Mouse (Mus musculus) liver, embryonic 15.5 days (tissue): ENCODE data around the gene Erbb3. TPM values are rescaled to one million over a fixed set of nuclear protein-coding genes. Genes with fewer than 3 reads are reported as not detected.
"Not testable (repeated sequence)": the region's sequence is repeated elsewhere in the genome, so short reads cannot be mapped to it uniquely, and the experiment has no call there.

Source experiments
- ATAC-seq: fragments of 200-750 bp; cut with Nextera tagmentation; 2 replicates; pipeline ENCODE4 v1.8.0; 2017; ENCODE audit warnings: moderate number of reproducible peaks, mild to moderate bottlenecking, moderate library complexity; ENCODE audit not compliant: insufficient read depth
- H3K27ac ChIP-seq: fragments of 300-500 bp; sonication (generic); replicated peaks from 2 replicates; pipeline ENCODE4 v1.5.1; 2015; ENCODE audit warnings: mild to moderate bottlenecking, inconsistent platforms
- H3K27me3 ChIP-seq: fragments of 300-500 bp; sonication (generic); 2 replicates; pipeline ENCODE4 v1.6.1; 2015; ENCODE audit warnings: mild to moderate bottlenecking, inconsistent platforms
- H3K36me3 ChIP-seq: fragments of 300-500 bp; sonication (generic); replicated peaks from 2 replicates; pipeline ENCODE4 v1.6.1; 2015; ENCODE audit warnings: moderate library complexity, mild to moderate bottlenecking, inconsistent platforms
- H3K4me1 ChIP-seq: fragments of 300-500 bp; sonication (generic); replicated peaks from 2 replicates; pipeline ENCODE4 v1.6.1; 2015; ENCODE audit warnings: inconsistent platforms
- H3K4me2 ChIP-seq: fragments of 300-500 bp; sonication (generic); 2 replicates; pipeline ENCODE4 v1.6.1; 2015; ENCODE audit warnings: moderate library complexity, mild to moderate bottlenecking, inconsistent platforms
- H3K4me3 ChIP-seq: fragments of 300-500 bp; sonication (generic); replicated peaks from 2 replicates; pipeline ENCODE4 v1.5.1; 2015; ENCODE audit warnings: mild to moderate bottlenecking, inconsistent platforms
- H3K9ac ChIP-seq: fragments of 300-500 bp; sonication (generic); 2 replicates; pipeline ENCODE4 v1.6.1; 2015; ENCODE audit warnings: moderate library complexity, mild to moderate bottlenecking, inconsistent platforms
- H3K9me3 ChIP-seq: fragments of 300-500 bp; sonication (generic); replicated peaks from 2 replicates; pipeline ENCODE4 v1.6.1; 2016; ENCODE audit warnings: inconsistent platforms
- WGBS: fragments of 180-500 bp; shearing (Covaris S2); methylation state at CpG from one replicate; pipeline ENCODE4 v1.1.7; 2015; ENCODE audit warnings: mixed read lengths; ENCODE audit not compliant: insufficient replicate concordance; 5-methylcytosine and 5-hydroxymethylcytosine counted together
- polyA plus RNA-seq: library from polyadenylated mRNA; unstranded; fragments of >200 nt; fragmentation: Nextera tagmentation; extraction: Ambion mirVana; gene quantifications from 2 replicates; pipeline ENCODE4 v1.2.1, GENCODE M21; 2015

Gene Erbb3
- polyA plus RNA-seq, 1 experiment from 2014 or later = 3.1 TPM

DNA sequence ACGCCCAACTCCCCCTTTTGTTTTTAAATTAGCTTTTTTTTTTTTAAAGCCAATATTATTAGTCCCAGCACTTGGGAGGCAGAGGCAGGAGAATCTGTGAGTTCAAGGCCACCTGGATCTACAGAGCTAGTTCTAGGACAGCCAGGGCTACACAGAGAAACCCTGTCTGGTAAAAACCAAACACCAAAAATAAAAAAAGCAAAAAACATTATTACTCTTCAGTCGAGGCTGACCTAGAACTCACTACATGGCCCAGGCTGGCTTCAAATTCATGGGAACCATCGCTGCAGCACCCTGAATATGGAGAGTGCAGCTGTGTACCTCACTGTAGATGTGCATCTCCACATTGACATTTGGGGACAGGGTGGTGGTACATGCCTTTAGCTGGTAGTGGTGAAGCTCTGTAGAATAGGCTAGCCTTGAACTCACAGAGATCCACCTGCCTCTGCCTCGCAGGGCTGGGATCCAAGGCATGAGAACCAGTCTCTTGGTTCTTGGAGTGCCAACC, 33.7 kb upstream of the Erbb3 start:
- H3K4me1 ChIP-seq = peaks cover 33% of the 10 kb centered on the region
- H3K27me3 ChIP-seq, H3K9ac ChIP-seq, H3K4me3 ChIP-seq, ATAC-seq, H3K27ac ChIP-seq, H3K9me3 ChIP-seq, H3K4me2 ChIP-seq: not testable (repeated sequence)
- H3K36me3 ChIP-seq = peaks cover 39% of the 10 kb centered on the region
- WGBS = 76% methylated on average over 4 of the region's 4 CpGs

DNA sequence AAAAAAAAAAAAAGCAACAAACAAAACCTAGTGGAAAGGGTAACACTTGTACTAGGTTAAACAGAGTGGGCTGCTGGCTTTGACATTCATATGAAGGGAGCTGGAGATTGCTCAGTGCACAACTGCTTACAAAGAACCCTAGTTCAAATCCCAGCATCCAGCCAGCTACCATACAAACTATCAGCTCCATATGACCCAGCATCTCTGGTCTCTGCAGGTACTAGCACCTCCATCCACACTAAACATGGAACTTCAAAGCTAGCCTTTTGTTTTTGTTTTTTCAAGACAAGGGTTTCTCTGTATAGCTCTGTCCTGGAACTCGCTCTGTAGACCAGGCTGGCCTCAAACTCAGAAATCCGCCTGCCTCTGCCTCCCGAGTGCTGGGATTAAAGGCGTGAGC, 33.2 kb upstream of the Erbb3 start:
- Histone ChIP-seq H3K9ac (no peak overlapping the region), H3K4me3 (no peak overlapping the region), H3K4me2 (no peak overlapping the region), H3K4me1 (peaks cover 28% of the 10 kb centered on the region), H3K36me3 (peaks cover 39% of the 10 kb centered on the region), H3K27ac (no peak overlapping the region), H3K27me3 (no peaks in the 10 kb centered on the region), H3K9me3 (no peaks in the 10 kb centered on the region)
- WGBS = 69% methylated on average over 4 of the region's 4 CpGs
- ATAC-seq = no peak

DNA sequence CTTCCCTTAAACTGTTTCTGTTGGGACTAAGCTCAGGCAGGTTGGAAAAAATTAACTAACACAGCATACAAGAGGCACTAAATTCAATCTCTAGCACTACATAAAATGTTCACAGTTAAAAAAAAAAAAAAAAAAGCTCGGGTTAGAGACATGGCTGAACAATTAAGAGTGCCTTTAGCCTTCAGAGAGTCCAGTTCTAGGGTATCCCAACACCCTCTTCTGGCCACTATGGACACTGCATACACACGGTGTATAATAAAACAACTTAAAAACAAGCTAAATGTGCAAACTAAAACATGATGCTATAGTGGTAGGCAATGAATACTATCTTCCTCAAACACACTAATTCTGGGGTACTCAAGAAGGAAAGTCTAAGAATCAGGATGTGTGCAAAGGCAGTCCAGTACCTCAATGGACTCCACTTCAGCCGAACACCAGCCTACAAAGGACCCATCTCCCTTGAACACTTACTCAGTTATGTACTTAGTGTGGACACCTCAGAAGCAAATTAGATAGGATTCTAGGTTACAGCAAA, 32.6 kb upstream of the Erbb3 start:
- 64% methylated on average over 3 of the region's 3 CpGs for WGBS

DNA sequence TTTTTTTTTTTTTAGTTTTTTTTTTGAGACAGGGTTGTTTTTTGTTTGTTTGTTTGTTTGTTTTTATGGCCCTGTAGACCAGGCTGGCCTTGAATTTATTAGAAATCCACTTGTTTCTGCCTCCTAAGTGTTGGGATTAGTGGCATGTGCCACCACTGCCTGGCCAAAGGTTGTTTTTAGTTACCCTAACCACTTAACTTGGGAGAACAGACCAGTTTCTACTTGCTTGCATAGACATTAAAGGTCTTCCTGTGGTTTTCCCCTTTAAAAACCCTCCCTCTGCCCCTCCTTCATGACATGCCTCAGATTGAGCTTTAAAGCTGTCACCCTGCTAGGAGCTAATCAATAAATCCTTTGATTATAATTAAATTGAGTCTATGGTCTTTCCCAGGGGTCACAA, 30.8 kb upstream of the Erbb3 start:
- no peak for ATAC-seq
- Histone ChIP-seq H3K9ac (no peak overlapping the region), H3K9me3 (no peaks in the 10 kb centered on the region), H3K36me3 (peaks cover 33% of the 10 kb centered on the region), H3K4me3 (no peak overlapping the region), H3K4me1 (peaks cover 16% of the 10 kb centered on the region), H3K27me3 (no peaks in the 10 kb centered on the region), H3K27ac (no peak overlapping the region), H3K4me2 (no peak overlapping the region)

More for the DNA sequence above, 32.6 kb upstream of the Erbb3 start:
- Histone ChIP-seq H3K4me2 (no peak overlapping the region), H3K27ac (no peak overlapping the region), H3K9me3 (no peaks in the 10 kb centered on the region), H3K27me3 (no peaks in the 10 kb centered on the region), H3K9ac (no peak overlapping the region), H3K4me3 (no peak overlapping the region), H3K4me1 (peaks cover 23% of the 10 kb centered on the region), H3K36me3 (peaks cover 39% of the 10 kb centered on the region)
- no peak for ATAC-seq

DNA sequence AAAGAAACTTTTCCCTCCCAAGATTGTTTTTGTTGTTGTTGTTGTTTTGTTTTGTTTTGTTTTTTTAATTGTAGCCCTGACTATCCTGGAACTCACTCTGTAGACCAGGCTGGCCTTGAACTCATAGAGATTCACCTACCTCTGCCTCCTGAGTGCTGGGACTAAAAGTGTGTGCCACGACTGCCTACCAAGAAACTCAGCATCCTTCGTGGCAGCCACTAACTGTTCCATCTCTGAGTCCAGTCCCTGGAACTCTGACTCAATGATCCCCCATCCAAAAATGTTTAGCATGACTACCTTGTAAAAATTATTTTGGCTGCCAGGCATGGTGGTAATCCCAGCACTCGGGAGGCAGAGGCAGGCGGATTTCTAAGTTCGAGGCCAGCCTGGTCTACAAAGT, 29.7 kb upstream of the Erbb3 start:
- not testable (repeated sequence) for H3K4me2 ChIP-seq, H3K9ac ChIP-seq, H3K27me3 ChIP-seq, H3K9me3 ChIP-seq, ATAC-seq, H3K4me3 ChIP-seq, H3K27ac ChIP-seq, H3K4me1 ChIP-seq
- peaks cover 22% of the 10 kb centered on the region for H3K36me3 ChIP-seq
- 70% methylated on average over 5 of the region's 5 CpGs for WGBS

DNA sequence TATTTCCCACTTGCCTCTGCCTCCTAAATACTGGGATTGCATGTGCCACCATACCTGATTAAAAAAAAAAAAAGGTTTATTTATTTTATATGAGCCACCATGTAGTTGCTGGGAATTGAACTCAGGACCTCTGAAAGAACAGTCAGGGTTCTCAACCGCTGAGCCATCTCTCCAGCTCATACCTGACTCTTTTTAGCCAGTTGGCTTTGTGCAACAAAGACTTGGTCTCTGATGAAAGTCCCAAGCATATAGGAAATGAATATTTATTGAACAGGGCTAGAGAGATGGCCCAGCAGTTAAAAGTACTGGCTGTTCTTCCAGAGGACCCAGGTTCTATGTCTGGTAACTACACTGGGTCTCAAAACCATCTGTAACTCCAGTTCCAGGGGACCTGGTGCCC, 29.1 kb upstream of the Erbb3 start:
- Histone ChIP-seq H3K27ac (no peak overlapping the region), H3K4me3 (no peak overlapping the region), H3K4me1 (peaks cover 3% of the 10 kb centered on the region; the same call in 1 of the 2 replicates), H3K4me2 (no peak overlapping the region), H3K9me3 (no peaks in the 10 kb centered on the region), H3K27me3 (peaks cover 7% of the 10 kb centered on the region), H3K36me3 (peaks cover 16% of the 10 kb centered on the region), H3K9ac (no peak overlapping the region)
- no peak for ATAC-seq
- WGBS = 85% methylated on average over 1 of the region's 1 CpGs

DNA sequence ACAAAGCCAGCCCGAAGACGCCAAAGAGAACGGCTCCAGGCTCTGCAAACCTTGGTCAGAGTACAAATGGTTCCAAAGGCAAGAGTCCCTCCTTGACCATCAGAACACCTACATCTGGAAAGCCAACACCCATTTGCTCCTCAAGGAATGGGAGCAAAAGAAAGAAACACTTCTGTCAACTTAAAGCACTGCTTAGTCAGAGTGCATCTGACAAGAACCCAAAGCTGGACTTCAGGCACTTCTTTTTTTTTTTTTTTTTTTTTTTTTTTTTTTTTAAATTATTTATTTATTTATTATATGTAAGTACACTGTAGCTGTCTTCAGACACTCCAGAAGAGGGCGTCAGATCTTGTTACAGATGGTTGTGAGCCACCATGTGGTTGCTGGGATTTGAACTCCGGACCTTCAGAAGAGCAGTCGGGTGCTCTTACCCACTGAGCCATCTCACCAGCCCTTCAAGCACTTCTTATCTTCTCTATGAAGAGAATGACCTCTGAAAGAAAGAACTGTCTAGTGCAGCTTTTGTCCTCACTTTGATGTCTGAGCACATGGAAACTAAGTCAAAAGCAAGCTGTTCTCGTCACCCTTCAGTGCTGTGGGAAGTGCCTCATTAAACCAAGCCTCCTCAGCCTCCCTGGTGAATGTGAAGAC, 26.5 kb upstream of the Erbb3 start:
- not testable (repeated sequence) for H3K27ac ChIP-seq, H3K9ac ChIP-seq, H3K9me3 ChIP-seq, H3K4me2 ChIP-seq, H3K36me3 ChIP-seq, H3K4me1 ChIP-seq, H3K27me3 ChIP-seq, ATAC-seq, H3K4me3 ChIP-seq
- WGBS = 63% methylated on average over 6 of the region's 7 CpGs

DNA sequence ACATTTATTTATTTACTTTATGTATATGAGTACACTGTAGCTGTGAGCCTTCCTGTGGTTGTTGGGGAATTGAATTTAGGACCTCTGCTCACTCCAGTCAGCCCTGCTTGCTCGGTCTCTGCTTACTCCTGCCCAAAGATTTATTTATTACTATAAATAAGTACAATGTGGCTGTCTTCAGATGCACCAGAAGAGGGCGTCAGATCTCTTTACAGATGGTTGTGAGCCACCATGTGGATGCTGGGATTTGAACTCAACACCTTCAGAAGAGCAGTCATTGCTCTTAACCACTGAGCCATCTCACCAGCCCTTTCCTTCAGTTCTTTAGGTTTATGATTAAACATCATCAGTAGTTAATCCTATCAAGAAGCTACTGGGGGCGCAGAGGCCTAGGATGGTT, 25.5 kb upstream of the Erbb3 start:
- no peaks in the 10 kb centered on the region for H3K9me3 ChIP-seq
- no peak overlapping the region for H3K27ac ChIP-seq
- no peak for ATAC-seq
- H3K4me1 ChIP-seq = peaks cover 5% of the 10 kb centered on the region; the same call in 1 of the 2 replicates
- H3K9ac ChIP-seq = no peak overlapping the region
- no peaks in the 10 kb centered on the region for H3K36me3 ChIP-seq
- H3K27me3 ChIP-seq = peaks cover 9% of the 10 kb centered on the region
- WGBS = 44% methylated on average over 3 of the region's 3 CpGs
- H3K4me3 ChIP-seq = no peak overlapping the region
- no peak overlapping the region for H3K4me2 ChIP-seq

DNA sequence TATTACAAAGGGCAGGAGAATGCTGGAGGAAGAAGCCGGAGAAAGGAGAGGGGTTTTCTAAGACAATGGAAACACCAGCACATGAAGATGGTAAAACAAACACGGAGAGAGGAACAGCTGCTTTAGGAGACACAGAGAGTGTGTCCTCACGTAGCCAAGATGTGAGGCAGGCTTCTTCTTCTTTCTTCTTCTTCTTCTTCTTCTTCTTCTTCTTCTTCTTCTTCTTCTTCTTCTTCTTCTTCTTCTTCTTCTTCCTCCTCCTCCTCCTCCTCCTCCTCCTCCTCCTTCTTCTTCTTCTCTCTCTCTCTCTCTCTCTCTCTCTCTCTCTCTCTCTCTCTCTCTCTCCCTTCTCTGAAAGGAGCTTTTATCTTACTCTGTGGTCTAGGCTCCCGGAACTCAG, 24.4 kb upstream of the Erbb3 start:
- not testable (repeated sequence) for H3K4me2 ChIP-seq, ATAC-seq, H3K27me3 ChIP-seq, H3K4me3 ChIP-seq, H3K9me3 ChIP-seq, H3K27ac ChIP-seq, H3K36me3 ChIP-seq, H3K4me1 ChIP-seq, H3K9ac ChIP-seq
- WGBS = 40% methylated on average over 4 of the region's 4 CpGs

DNA sequence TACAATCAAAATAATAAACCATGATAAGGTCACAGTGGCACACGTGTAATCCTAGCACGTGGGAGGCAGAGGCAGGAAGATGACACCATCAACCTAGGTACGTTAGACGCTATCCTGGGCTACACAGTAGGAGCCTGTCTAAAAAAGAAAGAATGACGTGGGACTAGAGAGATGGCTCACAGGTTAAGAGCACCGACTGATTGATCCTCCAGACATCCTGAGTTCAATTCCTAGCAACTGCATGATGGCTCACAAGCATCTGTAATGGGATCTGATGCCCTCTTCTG, 23.6 kb upstream of the Erbb3 start:
- Histone ChIP-seq H3K36me3 (no peaks in the 10 kb centered on the region), H3K4me2 (peak overlapping the region; percentile 33; the same call in 1 of the 2 replicates), H3K4me1 (peaks cover 5% of the 10 kb centered on the region; the same call in 1 of the 2 replicates), H3K9ac (no peak overlapping the region), H3K27me3 (peaks cover 9% of the 10 kb centered on the region), H3K9me3 (no peaks in the 10 kb centered on the region), H3K4me3 (no peak overlapping the region), H3K27ac (no peak overlapping the region)
- WGBS = 34% methylated on average over 6 of the region's 6 CpGs
- ATAC-seq = 0 out of 2 replicates have a peak, but pooled peaks have one; percentile 7

DNA sequence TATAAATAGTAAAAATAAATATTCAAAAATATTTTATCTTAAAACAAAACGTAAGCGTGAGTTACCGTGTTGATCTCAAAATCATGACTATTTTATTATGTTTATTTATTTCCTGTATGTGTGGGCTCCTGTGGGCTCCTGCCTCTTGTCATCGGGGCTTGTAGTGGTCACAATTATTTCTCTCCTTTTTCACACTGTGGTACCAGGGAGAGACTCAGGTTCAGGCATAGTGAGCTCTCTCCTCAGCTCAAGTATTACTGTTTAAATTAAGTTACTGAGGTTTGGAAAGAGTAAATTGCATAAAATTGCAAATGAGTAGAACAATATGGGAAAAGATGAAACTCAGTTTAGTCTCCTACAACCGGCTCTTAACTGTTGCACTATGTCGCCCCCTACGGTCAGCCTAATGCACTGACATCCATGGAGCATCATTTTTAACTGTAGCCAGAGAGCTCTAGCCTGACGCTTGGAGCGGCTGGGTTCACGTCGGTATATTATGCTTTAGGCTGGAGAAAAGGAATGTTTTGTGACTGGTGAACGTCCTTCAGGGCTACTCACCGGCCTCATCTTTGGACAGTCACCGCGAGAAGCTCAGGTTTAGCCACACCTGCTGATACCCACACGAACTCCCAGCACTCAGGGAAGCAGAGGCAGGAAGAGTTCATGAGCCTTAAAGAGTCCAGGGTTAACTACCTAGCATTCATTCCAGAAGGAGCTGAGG, 23.1 kb upstream of the Erbb3 start:
- H3K4me2 ChIP-seq = peak overlapping the region; percentile 33; the same call in 1 of the 2 replicates
- 0 out of 2 replicates have a peak, but pooled peaks have one; percentile 47 for ATAC-seq
- H3K4me1 ChIP-seq = peaks cover 5% of the 10 kb centered on the region; the same call in 1 of the 2 replicates
- no peak overlapping the region for H3K9ac ChIP-seq
- peaks cover 9% of the 10 kb centered on the region for H3K27me3 ChIP-seq
- no peak overlapping the region for H3K27ac ChIP-seq
- 11% methylated on average over 16 of the region's 16 CpGs for WGBS
- H3K4me3 ChIP-seq = no peak overlapping the region
- no peaks in the 10 kb centered on the region for H3K36me3 ChIP-seq
- no peaks in the 10 kb centered on the region for H3K9me3 ChIP-seq
